Mouse (Mus musculus) megakaryocyte, embryonic 14.5 days (primary cell): ENCODE measurements at regions not wholly inside any gene's neighbourhood (a gene's known extent, or its start where the extent isn't known, plus 50 kb on each side); places are given as distances from the start of the nearest gene placed in this dataset.
"Not testable (repeated sequence)": the region's sequence is repeated elsewhere in the genome, so short reads cannot be mapped to it uniquely, and the experiment has no call there.

Source experiments
- H3K27me3 ChIP-seq: replicated peaks from 2 replicates; pipeline ENCODE3; 2012; ENCODE audit warnings: inconsistent platforms
- H3K36me3 ChIP-seq: replicated peaks from 2 replicates; pipeline ENCODE3; 2012; ENCODE audit warnings: low read length, inconsistent platforms, mixed read lengths
- H3K4me1 ChIP-seq: 2 replicates; pipeline ENCODE4 v1.6.1; 2012; ENCODE audit warnings: inconsistent platforms
- H3K4me3 ChIP-seq: replicated peaks from 2 replicates; pipeline ENCODE3; 2012; ENCODE audit warnings: moderate library complexity, mild to moderate bottlenecking, inconsistent platforms
- H3K9me3 ChIP-seq: 2 replicates; pipeline ENCODE4 v1.6.1; 2012; ENCODE audit warnings: inconsistent platforms
- FLI1 ChIP-seq: IDR thresholded peaks from 2 replicates; pipeline ENCODE4 v1.6.1; 2012; ENCODE audit warnings: low read length, inconsistent platforms, mixed read lengths
- GATA1 ChIP-seq: IDR thresholded peaks from 3 replicates; pipeline ENCODE4 v1.6.1; 2012; ENCODE audit warnings: mixed read lengths, low read length, inconsistent platforms, borderline replicate concordance

DNA sequence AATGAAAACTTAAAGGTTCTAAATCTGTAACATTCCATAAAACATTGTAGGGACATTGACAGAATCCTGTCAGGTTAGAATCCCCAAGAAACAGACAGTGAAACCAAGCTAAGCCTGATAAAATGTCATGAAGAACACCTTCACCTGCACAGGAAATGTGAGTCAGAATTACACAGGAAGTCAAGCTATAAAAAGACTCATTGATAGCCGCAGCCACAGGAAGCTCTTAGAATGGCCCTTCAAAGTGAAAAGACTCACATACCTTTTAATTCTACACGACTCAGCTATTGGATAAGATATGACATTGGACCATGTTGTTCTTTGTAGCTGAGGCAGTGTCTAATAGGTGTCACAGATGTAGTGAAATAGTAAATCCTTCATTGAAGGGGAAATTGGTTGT lies 55.3 kb downstream of the Spin2c start:
- no peaks in the 10 kb centered on the region for H3K4me1 ChIP-seq
- no peaks in the 10 kb centered on the region for H3K27me3 ChIP-seq
- H3K9me3 ChIP-seq = no peaks in the 10 kb centered on the region
- no peak overlapping the region for H3K4me3 ChIP-seq
- H3K36me3 ChIP-seq = no peaks in the 10 kb centered on the region
- TF ChIP-seq FLI1 (no peak), GATA1 (no peak)

DNA sequence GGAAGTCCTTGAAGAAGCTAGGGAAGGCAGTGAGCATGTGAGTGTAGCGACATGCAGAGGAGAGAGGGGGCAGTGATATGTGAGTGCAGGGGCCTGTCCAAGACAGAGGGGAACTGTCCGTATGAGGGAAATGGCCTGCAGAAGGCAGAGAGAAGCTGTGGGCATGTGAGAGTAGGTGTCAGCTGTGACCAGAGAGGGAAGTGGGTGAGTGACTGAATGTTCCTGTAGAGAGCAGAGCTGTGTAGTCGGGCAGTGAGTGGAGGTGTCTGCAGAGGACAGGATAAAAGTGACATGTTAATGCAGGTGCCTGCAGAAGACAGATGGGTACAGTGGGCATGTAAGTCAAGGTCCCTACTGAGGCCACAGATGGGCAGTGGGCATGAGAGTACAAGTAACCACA lies 84.4 kb downstream of the Samt1 start:
- Histone ChIP-seq H3K4me3 (no peak overlapping the region), H3K4me1 (no peaks in the 10 kb centered on the region), H3K36me3 (no peaks in the 10 kb centered on the region), H3K9me3 (no peaks in the 10 kb centered on the region), H3K27me3 (peaks cover 50% of the 10 kb centered on the region)
- TF ChIP-seq FLI1 (no peak), GATA1 (no peak)

DNA sequence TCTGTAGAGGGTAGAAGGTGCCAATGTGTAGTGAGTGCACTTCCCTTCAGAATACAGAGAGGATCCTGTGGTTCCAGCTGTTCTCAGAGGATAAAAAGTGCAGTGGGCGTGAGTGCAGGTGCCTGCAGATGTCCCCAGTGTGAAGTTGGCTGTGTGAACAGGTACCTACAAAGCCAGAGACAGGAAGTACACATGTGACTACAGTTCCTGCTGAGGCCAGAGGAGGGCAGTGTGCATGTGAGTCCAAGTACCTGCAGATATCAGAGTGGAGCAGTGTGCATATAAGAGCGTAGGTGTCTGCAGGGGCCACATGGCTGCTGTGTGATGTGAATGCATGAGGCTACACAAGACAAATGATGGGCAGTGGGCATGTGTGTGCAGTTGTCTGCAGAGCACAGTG lies 79.9 kb downstream of the Samt1 start:
- peak overlapping the region; percentile 0 for H3K4me3 ChIP-seq

GRCm38 (mm10) chrX:153936111-153936510 lies 76.3 kb downstream of the Samt1 start:
- Histone ChIP-seq H3K4me1 (no peaks in the 10 kb centered on the region), H3K36me3 (no peaks in the 10 kb centered on the region), H3K4me3 (no peak overlapping the region), H3K9me3 (peaks cover 7% of the 10 kb centered on the region), H3K27me3 (peaks cover 39% of the 10 kb centered on the region)
- TF ChIP-seq GATA1 = no peak
- no peak for TF ChIP-seq FLI1

More for the DNA sequence above, 79.9 kb downstream of the Samt1 start:
- Histone ChIP-seq H3K27me3 (peaks cover 54% of the 10 kb centered on the region), H3K4me1 (no peaks in the 10 kb centered on the region), H3K36me3 (no peaks in the 10 kb centered on the region), H3K9me3 (no peaks in the 10 kb centered on the region)
- TF ChIP-seq FLI1 (no peak), GATA1 (no peak)

GRCm38 (mm10) chrX:153937346-153937745 lies 75.1 kb downstream of the Samt1 start:
- Histone ChIP-seq H3K27me3 (peaks cover 28% of the 10 kb centered on the region), H3K9me3 (peaks cover 7% of the 10 kb centered on the region), H3K4me1 (no peaks in the 10 kb centered on the region), H3K36me3 (no peaks in the 10 kb centered on the region), H3K4me3 (no peak overlapping the region)
- no peak for TF ChIP-seq GATA1
- no peak for TF ChIP-seq FLI1

DNA sequence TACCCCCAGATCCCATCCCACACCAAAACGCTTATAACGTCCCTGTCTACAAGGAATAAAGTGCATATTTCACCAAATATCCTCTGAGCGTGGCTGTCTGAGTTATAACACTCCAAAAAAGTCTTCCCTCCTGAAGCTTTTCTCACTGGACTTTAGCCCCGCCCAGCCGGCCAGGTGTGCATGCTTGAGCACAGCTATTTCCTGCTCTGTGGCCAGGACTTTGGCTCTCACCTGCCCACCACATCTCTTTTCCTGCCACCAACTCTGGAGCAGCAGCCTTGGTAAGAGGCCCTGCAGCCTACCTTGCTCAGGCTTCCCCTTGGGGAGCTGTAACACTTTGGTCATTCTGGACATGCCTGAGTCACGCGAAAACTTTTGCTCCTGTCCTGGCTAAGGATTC lies 72.4 kb downstream of the Samt1 start:
- Histone ChIP-seq H3K4me3 (no peak overlapping the region), H3K9me3 (peaks cover 7% of the 10 kb centered on the region), H3K27me3 (peaks cover 14% of the 10 kb centered on the region), H3K36me3 (no peaks in the 10 kb centered on the region), H3K4me1 (no peaks in the 10 kb centered on the region)
- TF ChIP-seq GATA1 (no peak), FLI1 (no peak)

GRCm38 (mm10) chrX:153941130-153941529 lies 71.3 kb downstream of the Samt1 start:
- not testable (repeated sequence) for H3K36me3 ChIP-seq, H3K9me3 ChIP-seq, H3K4me1 ChIP-seq, H3K4me3 ChIP-seq
- H3K27me3 ChIP-seq = peaks cover 14% of the 10 kb centered on the region
